Mouse (Mus musculus) small intestine, adult 2 months (tissue): Measurements from ENCODE around the gene Sugp1. TPM values are rescaled to one million over a fixed set of nuclear protein-coding genes. Genes with fewer than 3 reads are reported as not detected.
"Not testable (repeated sequence)": the region's sequence is repeated elsewhere in the genome, so short reads cannot be mapped to it uniquely, and the experiment has no call there.

ENCODE experiments used
- H3K27ac ChIP-seq: fragments of 200-500 bp; 2 replicates; pipeline ENCODE4 v1.5.1; 2012; ENCODE audit warnings: low read depth, low read length, control low read depth, inconsistent platforms; ENCODE audit not compliant: insufficient read depth
- H3K27me3 ChIP-seq: fragments of 200-500 bp; 2 replicates; pipeline ENCODE4 v1.6.1; 2012; ENCODE audit warnings: mild to moderate bottlenecking, moderate library complexity, low read length, inconsistent platforms; ENCODE audit not compliant: control insufficient read depth, insufficient read depth
- H3K36me3 ChIP-seq: fragments of 200-500 bp; 2 replicates; pipeline ENCODE4 v1.6.1; 2012; ENCODE audit warnings: mild to moderate bottlenecking, low read length, control low read depth, inconsistent platforms; ENCODE audit not compliant: control insufficient read depth, insufficient read depth
- H3K4me1 ChIP-seq: fragments of 200-500 bp; 2 replicates; pipeline ENCODE4 v1.6.1; 2012; ENCODE audit warnings: low read length, inconsistent platforms, mixed read lengths; ENCODE audit not compliant: control insufficient read depth, insufficient read depth, insufficient read length
- H3K4me3 ChIP-seq: fragments of 200-500 bp; 2 replicates; pipeline ENCODE4 v1.5.1; 2012; ENCODE audit warnings: low read depth, mild to moderate bottlenecking, control low read depth, inconsistent platforms, low read length, moderate library complexity
- CTCF ChIP-seq: fragments of 200-500 bp; IDR thresholded peaks from 2 replicates; pipeline ENCODE4 v1.5.1; 2012; ENCODE audit warnings: low read depth, mild to moderate bottlenecking, control low read depth, inconsistent platforms, low read length, moderate library complexity, mixed read lengths; ENCODE audit not compliant: insufficient replicate concordance, insufficient read length; ENCODE audit errors: extremely low read depth
- POLR2A ChIP-seq: fragments of 200-500 bp; IDR thresholded peaks from 2 replicates; pipeline ENCODE4 v1.6.1; 2012; ENCODE audit warnings: low read depth, mild to moderate bottlenecking, control low read depth, inconsistent platforms, low read length, moderate library complexity
- WGBS: fragments of 180-500 bp; shearing (Covaris S2); methylation state at CpG from one replicate; pipeline ENCODE4 v1.1.7; 2018; 5-methylcytosine and 5-hydroxymethylcytosine counted together
- polyA plus RNA-seq: library from polyadenylated mRNA; depleted of rRNA; stranded (reverse); fragments of >200 nt; gene quantifications from 2 replicates; pipeline ENCODE4 v1.2.3, GENCODE M21; 2012

Gene Sugp1
- polyA plus RNA-seq, 1 experiment = 10.4 TPM

DNA sequence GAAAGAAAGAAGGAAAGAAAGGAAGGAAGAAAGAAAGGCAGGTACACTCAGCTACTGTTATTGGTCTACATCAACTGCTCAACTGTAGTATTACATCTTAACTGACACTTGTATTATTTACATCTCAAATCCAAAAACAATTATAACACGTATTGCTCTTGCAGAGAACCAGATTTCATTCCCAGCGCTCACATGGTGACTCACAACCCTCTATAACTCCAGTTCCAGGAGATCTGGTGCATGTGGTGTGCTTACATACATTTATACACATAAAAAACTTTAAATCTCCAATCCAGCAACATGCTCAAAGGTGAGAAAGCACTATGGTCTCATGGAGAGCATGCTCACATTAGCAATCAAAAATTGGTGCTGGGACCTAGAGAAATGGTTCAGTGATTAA, 42.4 kb upstream of the Sugp1 start:
- H3K4me1 ChIP-seq = peaks cover 12% of the 10 kb centered on the region
- no peak for TF ChIP-seq POLR2A
- no peak for TF ChIP-seq CTCF
- 88% methylated on average over 2 of the region's 2 CpGs for WGBS

DNA sequence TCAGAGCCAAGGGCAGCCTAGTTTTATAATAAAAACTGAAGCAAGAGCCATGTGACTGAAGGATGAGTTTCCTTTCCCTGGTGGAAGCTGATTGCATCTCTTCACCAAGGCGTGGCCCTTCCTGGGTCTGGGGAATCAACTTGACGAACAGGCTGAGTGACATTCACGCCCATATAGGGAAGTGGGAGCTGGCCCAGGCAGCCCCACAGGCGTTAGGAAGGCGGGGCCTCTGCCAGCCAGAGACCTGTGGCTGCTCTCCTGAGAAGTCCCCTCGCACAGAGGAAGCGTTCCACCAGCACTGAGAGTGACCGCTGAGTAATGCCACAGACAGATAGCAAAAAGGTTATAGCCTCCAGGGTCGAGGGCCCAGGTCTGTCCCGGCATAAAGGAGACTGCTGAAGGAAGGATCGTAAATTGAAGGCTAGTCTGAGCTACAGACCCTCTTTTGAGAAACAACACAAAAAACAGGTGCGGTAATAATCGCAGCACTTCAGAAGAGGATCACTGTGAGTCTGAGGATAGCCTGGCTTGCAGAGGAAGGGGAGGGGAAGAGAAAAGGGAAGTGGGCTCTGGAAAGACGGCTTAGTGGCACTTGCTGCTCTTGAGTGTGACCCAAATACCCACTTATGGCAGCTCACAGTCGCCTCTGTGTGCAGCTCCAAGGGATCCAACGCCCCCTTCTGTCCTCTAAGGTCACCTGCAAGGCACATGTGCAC, 41.3 kb upstream of the Sugp1 start:
- peaks cover 12% of the 10 kb centered on the region for H3K4me1 ChIP-seq
- peak overlapping the region; percentile 88 for H3K27ac ChIP-seq
- no peaks in the 10 kb centered on the region for H3K36me3 ChIP-seq
- TF ChIP-seq POLR2A = peak; percentile 58; the same call in 1 of the 2 replicates
- TF ChIP-seq CTCF = peak; percentile 63; the same call in 1 of the 2 replicates
- WGBS = under 1% methylated on average over 16 of the region's 16 CpGs
- peak overlapping the region; percentile 47 for H3K4me3 ChIP-seq
- H3K27me3 ChIP-seq = no peaks in the 10 kb centered on the region

More for the DNA sequence above, 42.4 kb upstream of the Sugp1 start:
- H3K4me3 ChIP-seq = no peak overlapping the region
- no peaks in the 10 kb centered on the region for H3K36me3 ChIP-seq
- H3K27me3 ChIP-seq = no peaks in the 10 kb centered on the region
- H3K27ac ChIP-seq = no peak overlapping the region

GRCm38 (mm10) chr8:70001892-70002191, 40.8 kb upstream of the Sugp1 start:
- WGBS = 28% methylated on average over 7 of the region's 7 CpGs
- not testable (repeated sequence) for H3K4me3 ChIP-seq, H3K27me3 ChIP-seq, H3K36me3 ChIP-seq
- H3K4me1 ChIP-seq = peaks cover 12% of the 10 kb centered on the region
- H3K27ac ChIP-seq = peak overlapping the region; percentile 37; the same call in 1 of the 2 replicates

- no peak for TF ChIP-seq POLR2A
- no peak for TF ChIP-seq CTCF
- 31% methylated on average over 4 of the region's 4 CpGs for WGBS
- no peaks in the 10 kb centered on the region for H3K36me3 ChIP-seq
- no peak overlapping the region for H3K4me3 ChIP-seq
- peaks cover 12% of the 10 kb centered on the region for H3K4me1 ChIP-seq
- no peaks in the 10 kb centered on the region for H3K27me3 ChIP-seq
- peak overlapping the region; percentile 59; the same call in 1 of the 2 replicates for H3K27ac ChIP-seq
These were observed 39.4 kb upstream of the Sugp1 start for GRCm38 (mm10) chr8:70003204-70003657.

- TF ChIP-seq POLR2A (no peak), CTCF (no peak)
- Histone ChIP-seq H3K4me1 (peaks cover 12% of the 10 kb centered on the region), H3K27ac (no peak overlapping the region), H3K36me3 (no peaks in the 10 kb centered on the region), H3K27me3 (no peaks in the 10 kb centered on the region), H3K4me3 (no peak overlapping the region)
These were observed 38.3 kb upstream of the Sugp1 start for GRCm38 (mm10) chr8:70004345-70004744.

- no peak overlapping the region for H3K4me3 ChIP-seq
- peaks cover 12% of the 10 kb centered on the region for H3K4me1 ChIP-seq
- H3K27ac ChIP-seq = no peak overlapping the region
- H3K36me3 ChIP-seq = no peaks in the 10 kb centered on the region
- no peaks in the 10 kb centered on the region for H3K27me3 ChIP-seq
- no peak for TF ChIP-seq POLR2A
- TF ChIP-seq CTCF = no peak
- 50% methylated on average over 2 of the region's 2 CpGs for WGBS
These were observed 37.4 kb upstream of the Sugp1 start for GRCm38 (mm10) chr8:70005178-70005577.

DNA sequence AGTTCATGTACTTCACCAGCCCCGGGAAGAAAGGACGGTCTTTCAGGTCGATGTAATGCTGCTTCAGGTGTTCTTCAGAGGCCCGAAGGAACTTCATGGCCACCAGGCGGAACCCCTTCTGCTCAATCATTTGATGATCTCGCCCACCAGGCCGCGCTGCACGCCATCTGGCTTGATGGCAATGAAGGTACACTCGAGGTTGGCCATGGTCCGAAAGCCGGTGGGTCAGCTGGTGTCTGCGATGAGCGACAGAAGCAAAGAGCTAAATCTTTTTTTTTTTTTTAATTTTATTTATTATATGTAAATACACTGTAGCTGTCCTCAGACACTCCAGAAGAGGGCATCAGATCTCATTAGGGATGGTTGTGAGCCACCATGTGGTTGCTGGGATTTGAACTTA, 31.8 kb upstream of the Sugp1 start:
- not testable (repeated sequence) for H3K27ac ChIP-seq, H3K4me3 ChIP-seq, H3K27me3 ChIP-seq, H3K4me1 ChIP-seq, H3K36me3 ChIP-seq
- WGBS = 90% methylated on average over 14 of the region's 14 CpGs

DNA sequence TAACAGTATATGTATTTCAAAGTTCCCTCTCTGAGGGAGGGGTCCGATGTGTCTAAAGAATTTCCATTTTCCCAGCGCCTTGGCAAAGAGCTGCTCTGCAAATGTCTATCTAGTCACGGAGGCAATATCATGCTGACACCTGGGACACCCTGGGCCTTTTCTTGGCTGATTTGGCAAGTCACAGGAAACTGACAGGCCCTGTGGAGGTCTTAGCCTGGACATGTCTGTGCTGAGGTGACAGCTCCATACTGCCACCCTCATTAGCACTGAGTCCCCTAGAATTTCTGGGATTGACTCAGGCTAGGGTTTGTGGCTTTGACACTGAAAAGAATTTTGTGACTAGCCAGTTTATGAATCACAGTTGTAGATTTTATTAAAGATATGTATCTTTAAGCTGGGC, 30.3 kb upstream of the Sugp1 start:
- H3K4me3 ChIP-seq = no peak overlapping the region
- H3K27ac ChIP-seq = no peak overlapping the region
- H3K36me3 ChIP-seq = peaks cover 7% of the 10 kb centered on the region; the same call in 1 of the 2 replicates
- no peaks in the 10 kb centered on the region for H3K27me3 ChIP-seq
- 64% methylated on average over 3 of the region's 3 CpGs for WGBS
- TF ChIP-seq CTCF (no peak), POLR2A (no peak)
- no peaks in the 10 kb centered on the region for H3K4me1 ChIP-seq
